Mouse (Mus musculus): ENCODE results near the gene Tmem51.

- TF ChIP-seq CTCF (IDR thresholded peaks at IDR 0.05; ENCODE audit: low read depth): no peak
- TF ChIP-seq EP300 (optimal IDR thresholded peaks at IDR 0.05): no peak
Measured at GRCm38 (mm10) chr4:142079629-142080486, 4.2 kb downstream of the Tmem51 start.

Measured in stomach, postnatal 0 days (tissue).